ENCODE assay signal across 28 mouse cellular contexts in genomic region chr10:70186586-70186985, GRCm38 (mm10). TPM values are rescaled to one million over a fixed set of nuclear protein-coding genes. Genes with fewer than 3 reads are reported as not detected.
DNase-seq lines count a peak whose midpoint lies in the region; ATAC-seq and TF ChIP-seq lines count a peak whose summit lies in the region.
"Had no signal": no experiment of that assay in that cellular context is flagged by ENCODE, and none has a peak within 500 bp of the region (broad histone marks: within the 10 kb centered on the region; RNA-seq: fewer than 3 reads in every experiment).

No protein-coding gene starts in this region.

- H3K9me3 ChIP-seq in kidney, embryonic 14.5 days (ENCODE audit: control insufficient read depth, low read length), result no peaks in the 10 kb centered on the region
- H3K9me3 ChIP-seq in midbrain, embryonic 13.5 days, result no peaks in the 10 kb centered on the region
- H3K9me3 ChIP-seq in forebrain, embryonic 15.5 days, result no peaks in the 10 kb centered on the region
- H3K9me3 ChIP-seq: embryonic facial prominence, embryonic 13.5 days; limb, embryonic 12.5 days; liver, embryonic 13.5 days; midbrain, embryonic 15.5 days; neural tube, embryonic 13.5 days had no signal

- H3K27me3 ChIP-seq in kidney, adult 2 months (replicated peaks; ENCODE audit: control insufficient read depth, insufficient read depth, low read length), result no peaks in the 10 kb centered on the region
- no peaks in the 10 kb centered on the region for H3K27me3 ChIP-seq in kidney, embryonic 14.5 days (ENCODE audit: control insufficient read depth, insufficient read depth, low read length)
- no peaks in the 10 kb centered on the region for H3K27me3 ChIP-seq in midbrain, embryonic 13.5 days
- H3K27me3 ChIP-seq in forebrain, embryonic 15.5 days, result no peaks in the 10 kb centered on the region
- H3K27me3 ChIP-seq: embryonic facial prominence, embryonic 13.5 days; limb, embryonic 12.5 days; liver, embryonic 13.5 days; midbrain, embryonic 15.5 days; neural tube, embryonic 13.5 days had no signal

- TF ChIP-seq POLR2A in kidney, adult 2 months (IDR thresholded peaks at IDR 0.05; ENCODE audit: low read depth, low read length), result no peak

- no peak for TF ChIP-seq CTCF in kidney, adult 2 months (conservative IDR thresholded peaks at IDR 0.05; ENCODE audit: insufficient read depth, insufficient read length, low read depth, low read length)

- H3K9ac ChIP-seq in kidney, embryonic 14.5 days (ENCODE audit: low read depth, low read length), result no peak overlapping the region
- no peak overlapping the region for H3K9ac ChIP-seq in midbrain, embryonic 13.5 days (replicated peaks)
- H3K9ac ChIP-seq in forebrain, embryonic 15.5 days (replicated peaks), result no peak overlapping the region
- H3K9ac ChIP-seq: embryonic facial prominence, embryonic 13.5 days; limb, embryonic 12.5 days; liver, embryonic 13.5 days; midbrain, embryonic 15.5 days; neural tube, embryonic 13.5 days had no signal

- no peak overlapping the region for H3K4me2 ChIP-seq in kidney, embryonic 14.5 days (replicated peaks; ENCODE audit: low read depth, low read length)
- H3K4me2 ChIP-seq in midbrain, embryonic 13.5 days (replicated peaks), result no peak overlapping the region
- no peak overlapping the region for H3K4me2 ChIP-seq in forebrain, embryonic 15.5 days (replicated peaks)
- H3K4me2 ChIP-seq: embryonic facial prominence, embryonic 13.5 days; limb, embryonic 12.5 days; liver, embryonic 13.5 days; midbrain, embryonic 15.5 days; neural tube, embryonic 13.5 days had no signal

- WGBS in kidney, adult 2 months, result 53% methylated on average over 7 of the region's 7 CpGs
- WGBS in kidney, embryonic 14.5 days, result 94% methylated on average over 7 of the region's 7 CpGs
- 98% methylated on average over 7 of the region's 7 CpGs for WGBS in midbrain, embryonic 13.5 days
- WGBS in forebrain, embryonic 15.5 days, result 97% methylated on average over 7 of the region's 7 CpGs

- peak; percentile 54 for DNase-seq in adrenal gland, postnatal 14 days
- DNase-seq in adrenal gland, postnatal 25 days, result no peak
- DNase-seq in kidney, adult 2 months, result peak; percentile 75
- peak; percentile 19 for DNase-seq in 3T3-L1 (ENCODE audit: low read depth, low spot score)
- DNase-seq in gonadal fat pad, adult 2 months (ENCODE audit: low read depth), result peak; percentile 86
- DNase-seq: embryo, embryonic 11 days; gastrocnemius, postnatal 25 days; liver, embryonic 13.5 days; lung, adult 2 months; right cerebral cortex, postnatal 25 days; spleen, adult 18-20 months had no signal

- ATAC-seq in kidney, embryonic 14.5 days (ENCODE audit: low FRiP score, low TSS enrichment), result no peak
- ATAC-seq in midbrain, embryonic 13.5 days, result no peak
- ATAC-seq in forebrain, embryonic 15.5 days (replicated peaks), result no peak
- ATAC-seq: CD4-positive, CD25-positive, alpha-beta regulatory T cell, adult 4 months; midbrain, embryonic 15.5 days had no signal

- H3K4me3 ChIP-seq in kidney, adult 2 months (ENCODE audit: insufficient read depth, low read depth, low read length), result no peak overlapping the region
- no peak overlapping the region for H3K4me3 ChIP-seq in kidney, embryonic 14.5 days (ENCODE audit: low read length)
- H3K4me3 ChIP-seq in midbrain, embryonic 13.5 days (replicated peaks), result no peak overlapping the region
- no peak overlapping the region for H3K4me3 ChIP-seq in forebrain, embryonic 15.5 days
- H3K4me3 ChIP-seq: embryonic facial prominence, embryonic 13.5 days; erythroblast, embryonic 14.5 days; layer of hippocampus, adult 2 months; limb, embryonic 12.5 days; liver, embryonic 13.5 days; midbrain, embryonic 15.5 days; myocyte; neural tube, embryonic 13.5 days had no signal

- H3K36me3 ChIP-seq in kidney, adult 2 months (ENCODE audit: control insufficient read depth, insufficient read depth, low read length), result peaks cover 6% of the 10 kb centered on the region
- H3K36me3 ChIP-seq in kidney, embryonic 14.5 days (ENCODE audit: control insufficient read depth, insufficient read depth, low read length), result peaks cover 55% of the 10 kb centered on the region
- H3K36me3 ChIP-seq in midbrain, embryonic 13.5 days, result peaks cover 43% of the 10 kb centered on the region
- peaks cover 31% of the 10 kb centered on the region for H3K36me3 ChIP-seq in forebrain, embryonic 15.5 days

- H3K27ac ChIP-seq in kidney, adult 2 months (ENCODE audit: insufficient read depth, low read depth, low read length), result no peak overlapping the region
- H3K27ac ChIP-seq in kidney, embryonic 14.5 days (ENCODE audit: low read depth, low read length), result no peak overlapping the region
- H3K27ac ChIP-seq in midbrain, embryonic 13.5 days, result no peak overlapping the region
- no peak overlapping the region for H3K27ac ChIP-seq in forebrain, embryonic 15.5 days (replicated peaks)
- H3K27ac ChIP-seq: embryonic facial prominence, embryonic 13.5 days; hindbrain, postnatal 0 days; layer of hippocampus, adult 2 months; limb, embryonic 12.5 days; liver, embryonic 13.5 days; midbrain, embryonic 15.5 days; neural tube, embryonic 13.5 days had no signal

- H3K4me1 ChIP-seq in kidney, adult 2 months (ENCODE audit: control insufficient read depth, insufficient read depth, low read length), result peaks cover 14% of the 10 kb centered on the region
- H3K4me1 ChIP-seq in kidney, embryonic 14.5 days (ENCODE audit: control insufficient read depth, insufficient read depth, low read length), result peaks cover 16% of the 10 kb centered on the region
- peaks cover 10% of the 10 kb centered on the region for H3K4me1 ChIP-seq in midbrain, embryonic 13.5 days (replicated peaks)
- peaks cover 9% of the 10 kb centered on the region for H3K4me1 ChIP-seq in forebrain, embryonic 15.5 days

RNA-seq across cellular contexts. Expression of gene Mrln, which starts 17.9 kb away (rescaled TPM):
- total RNA-seq in adrenal gland, postnatal 14 days (2021), result not detected in 2 replicates
- not detected in 2 replicates for total RNA-seq in adrenal gland, postnatal 25 days (2021)
- 1.0 and 2.5 TPM in 2 replicates for polyA plus RNA-seq in kidney, adult 2 months (2012; rRNA removed)
- polyA plus RNA-seq in kidney, embryonic 14.5 days (2014; fragmentation: Nextera tagmentation; extraction: Ambion mirVana), result 7.8 and 9.6 TPM in 2 replicates
- 0.62 and 1.0 TPM in 2 replicates for polyA plus RNA-seq in gonadal fat pad, adult 2 months (2012; rRNA removed)
- polyA plus RNA-seq in midbrain, embryonic 13.5 days (2015; fragmentation: Nextera tagmentation; extraction: Ambion mirVana), result 1.2 TPM in 1 of 2 replicates, not detected in the other
- polyA plus RNA-seq in forebrain, embryonic 15.5 days (2015; fragmentation: Nextera tagmentation; extraction: Ambion mirVana), result 0.65 and 1.6 TPM in 2 replicates
- total RNA-seq: hematopoietic stem cell, adult 5-6 weeks; layer of hippocampus, adult 2 months; layer of hippocampus, postnatal 25 days; megakaryocyte-erythroid progenitor cell, adult 5-6 weeks had no signal
- polyA plus RNA-seq: adrenal gland, adult 2 months; CD4-positive, CD25-positive, alpha-beta regulatory T cell, adult 4 months; erythroblast, embryonic 14.5 days; forebrain, embryonic 14.5 days had no signal

RNA-seq across cellular contexts. Expression of gene Slc16a9, which starts 58.3 kb away (rescaled TPM):
- 2.3 and 4.4 TPM in 2 replicates for total RNA-seq in adrenal gland, postnatal 14 days (2021)
- 4.0 and 8.3 TPM in 2 replicates for total RNA-seq in adrenal gland, postnatal 25 days (2021)
- 68.9 and 77.1 TPM in 2 replicates for polyA plus RNA-seq in kidney, adult 2 months (2012; rRNA removed)
- 3.8 and 4.0 TPM in 2 replicates for polyA plus RNA-seq in kidney, embryonic 14.5 days (2014; fragmentation: Nextera tagmentation; extraction: Ambion mirVana)
- 5.0 and 6.0 TPM in 2 replicates for polyA plus RNA-seq in gonadal fat pad, adult 2 months (2012; rRNA removed)
- polyA plus RNA-seq in midbrain, embryonic 13.5 days (2015; fragmentation: Nextera tagmentation; extraction: Ambion mirVana), result 0.82 and 1.5 TPM in 2 replicates
- polyA plus RNA-seq in forebrain, embryonic 15.5 days (2015; fragmentation: Nextera tagmentation; extraction: Ambion mirVana), result 1.5 and 1.6 TPM in 2 replicates
- total RNA-seq: megakaryocyte-erythroid progenitor cell, adult 5-6 weeks had no signal
- polyA plus RNA-seq: CD4-positive, CD25-positive, alpha-beta regulatory T cell, adult 4 months; erythroblast, embryonic 14.5 days had no signal
